Mouse (Mus musculus) left cerebral cortex, adult 9 months (tissue): ENCODE measurements at regions not wholly inside any gene's neighbourhood (a gene's known extent, or its start where the extent isn't known, plus 50 kb on each side); places are given as distances from the start of the nearest gene placed in this dataset.

Experiments used
- DNase-seq, 2 experiments: peaks; one replicate each; pipeline ENCODE4 v3.0.0; 2022; ENCODE audit warnings: low spot score in 2 of 2

DNA sequence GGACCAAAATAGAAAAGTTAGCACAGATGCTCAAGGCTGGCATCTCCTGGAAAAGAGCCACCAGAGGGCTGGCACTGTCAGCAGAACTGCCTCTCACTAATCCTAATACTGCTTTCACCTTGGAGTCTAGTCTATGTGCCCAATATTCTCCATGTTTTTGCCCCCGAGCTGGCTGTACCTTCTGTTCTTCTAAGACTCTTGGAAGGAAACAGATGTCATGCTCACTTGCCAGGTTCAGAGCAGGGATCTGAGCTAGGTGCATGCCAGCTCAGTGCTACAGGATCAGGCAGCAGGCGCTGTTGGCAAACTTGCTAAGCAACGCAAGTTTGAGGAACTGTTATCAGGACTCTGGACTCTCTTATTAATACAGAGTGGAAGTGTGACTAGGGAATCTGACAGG lies 924.6 kb downstream of the Tbl1xr1 start:
- peak; percentile 6 to 23 for DNase-seq

DNA sequence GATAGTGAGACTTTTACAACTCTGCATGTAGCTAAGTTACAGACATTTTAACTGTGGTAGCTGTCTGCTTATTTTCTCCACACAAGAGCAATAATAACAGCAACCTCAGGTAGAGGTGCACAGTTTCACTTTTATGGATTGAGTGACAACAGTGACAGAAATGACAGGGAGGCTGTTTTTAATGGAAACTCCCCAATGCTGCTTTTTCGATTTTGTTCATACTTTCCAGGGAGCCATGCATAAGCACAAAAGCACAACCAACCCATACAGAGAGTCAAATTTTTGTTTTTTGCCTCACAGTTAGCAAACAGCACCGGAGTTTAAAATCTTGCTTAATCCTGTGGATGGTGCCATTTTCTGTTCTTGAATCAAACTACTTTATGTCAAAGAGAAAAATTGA lies 955.6 kb downstream of the Tbl1xr1 start:
- no peak for DNase-seq

DNA sequence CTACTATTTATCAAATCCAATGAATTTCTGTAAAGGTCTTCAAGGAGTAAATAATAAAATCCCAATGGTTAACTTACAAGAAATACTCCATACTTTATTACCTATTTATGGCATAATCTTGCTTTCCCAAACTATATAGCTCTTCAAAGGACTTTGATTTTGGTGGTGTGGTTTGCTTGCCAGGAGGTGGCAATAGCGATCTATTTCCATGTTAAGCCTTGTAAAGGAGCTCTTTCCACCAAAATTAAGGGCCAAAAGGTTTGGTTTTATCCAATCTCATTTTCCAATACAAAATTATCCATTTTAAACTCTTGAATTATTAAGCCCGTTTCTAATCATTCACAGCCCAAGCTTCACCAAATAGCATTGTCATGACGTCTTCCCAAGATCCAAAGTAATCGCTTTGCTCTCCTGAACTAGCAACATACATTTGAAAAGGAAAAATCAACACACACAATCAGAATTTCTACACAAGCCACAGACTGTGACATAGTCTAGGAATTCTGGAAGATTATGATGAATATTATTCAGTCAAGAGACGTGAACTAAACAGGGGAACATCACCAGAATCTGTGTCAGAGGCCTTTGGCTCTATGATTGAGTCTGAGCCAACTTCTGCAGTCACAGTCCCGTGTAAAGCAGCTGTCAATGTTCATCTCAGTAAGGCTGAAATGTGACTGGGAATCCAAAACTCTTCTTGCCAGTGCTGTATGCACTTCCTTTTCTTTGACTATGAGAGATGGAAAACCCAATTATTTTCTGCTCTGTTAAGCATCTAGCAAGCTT lies 986.9 kb downstream of the Tbl1xr1 start:
- peak in 1 of 2 experiments; percentile 9 for DNase-seq

DNA sequence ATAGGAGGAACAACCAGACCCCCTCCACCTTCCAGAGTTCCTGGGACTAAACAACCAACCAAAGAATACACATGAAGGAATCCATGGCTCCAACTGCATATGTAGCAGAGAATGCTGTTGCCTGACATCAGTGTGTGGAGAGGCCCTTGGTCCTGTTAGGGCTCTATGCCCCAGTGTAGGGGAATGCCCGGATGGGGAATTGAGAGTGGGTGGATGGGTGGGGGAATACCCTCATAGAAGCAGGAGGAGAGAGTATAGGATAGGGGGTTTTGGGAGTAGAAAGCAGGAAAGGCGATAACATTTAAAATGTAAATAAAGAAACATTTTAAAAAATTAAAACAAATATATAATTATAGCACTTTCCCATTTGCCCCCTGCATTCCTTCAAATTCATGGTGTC lies 995.0 kb downstream of the Tbl1xr1 start:
- no peak for DNase-seq
